Mouse (Mus musculus) forebrain, postnatal 0 days (tissue): ENCODE results near the gene Eif2ak4. TPM values are rescaled to one million over a fixed set of nuclear protein-coding genes. Genes with fewer than 3 reads are reported as not detected.

Experiments
- ATAC-seq: fragments of 200-750 bp; cut with Nextera tagmentation; 2 replicates; pipeline ENCODE4 v1.8.0; 2017; ENCODE audit warnings: mild to moderate bottlenecking, moderate library complexity
- DNase-seq: peaks from one replicate; pipeline ENCODE4 v3.0.0-alpha.2; 2015
- H3K27ac ChIP-seq: fragments of 300-500 bp; sonication (generic); 2 replicates; pipeline ENCODE4 v1.5.1; 2014; ENCODE audit warnings: low read depth, mild to moderate bottlenecking, antibody characterized with exemption, low read length, moderate library complexity, mixed read lengths
- H3K27me3 ChIP-seq: fragments of 300-500 bp; sonication (generic); 2 replicates; pipeline ENCODE4 v1.6.1; 2014; ENCODE audit warnings: mild to moderate bottlenecking, low read length, mixed read lengths; ENCODE audit not compliant: insufficient read depth
- H3K36me3 ChIP-seq: fragments of 300-500 bp; sonication (generic); 2 replicates; pipeline ENCODE4 v1.6.1; 2014; ENCODE audit warnings: mild to moderate bottlenecking, moderate library complexity; ENCODE audit not compliant: insufficient read depth
- H3K4me1 ChIP-seq: fragments of 300-500 bp; sonication (generic); 2 replicates; pipeline ENCODE4 v1.6.1; 2014; ENCODE audit warnings: antibody characterized with exemption; ENCODE audit not compliant: insufficient read depth
- H3K4me2 ChIP-seq: fragments of 300-500 bp; sonication (generic); 2 replicates; pipeline ENCODE4 v1.6.1; 2014; ENCODE audit warnings: low read depth, mild to moderate bottlenecking, moderate library complexity
- H3K4me3 ChIP-seq: fragments of 300-500 bp; sonication (generic); 2 replicates; pipeline ENCODE4 v1.5.1; 2014; ENCODE audit warnings: low read depth, low read length, mixed read lengths
- H3K9ac ChIP-seq: fragments of 300-500 bp; sonication (generic); 2 replicates; pipeline ENCODE4 v1.6.1; 2014; ENCODE audit warnings: mild to moderate bottlenecking
- H3K9me3 ChIP-seq: fragments of 300-500 bp; sonication (generic); 2 replicates; pipeline ENCODE4 v1.6.1; 2016; ENCODE audit warnings: low read length
- CTCF ChIP-seq: sonication (generic); IDR thresholded peaks from 2 replicates; pipeline ENCODE4 v1.5.1; 2016; ENCODE audit warnings: antibody characterized with exemption, control low read depth, low read depth
- WGBS: fragments of 180-500 bp; shearing (Covaris S2); extraction: QIAGEN DNeasy Blood & Tissue Kit; methylation state at CpG from one replicate; pipeline ENCODE4 v1.1.7; 2014; 5-methylcytosine and 5-hydroxymethylcytosine counted together
- polyA plus RNA-seq: library from polyadenylated mRNA; unstranded; fragments of >200 nt; fragmentation: Nextera tagmentation; extraction: Ambion mirVana; gene quantifications from 2 replicates; pipeline ENCODE4 v1.2.1, GENCODE M21; 2015
- total RNA-seq: library from RNA; depleted of rRNA; stranded (reverse); fragments of >200 nt; gene quantifications from 2 replicates; pipeline ENCODE4 v1.2.3, GENCODE M21; 2014

Eif2ak4 gene
- total and polyA plus RNA-seq, 2 experiments from 2014 or later: 6.2 to 16.4 TPM

DNA sequence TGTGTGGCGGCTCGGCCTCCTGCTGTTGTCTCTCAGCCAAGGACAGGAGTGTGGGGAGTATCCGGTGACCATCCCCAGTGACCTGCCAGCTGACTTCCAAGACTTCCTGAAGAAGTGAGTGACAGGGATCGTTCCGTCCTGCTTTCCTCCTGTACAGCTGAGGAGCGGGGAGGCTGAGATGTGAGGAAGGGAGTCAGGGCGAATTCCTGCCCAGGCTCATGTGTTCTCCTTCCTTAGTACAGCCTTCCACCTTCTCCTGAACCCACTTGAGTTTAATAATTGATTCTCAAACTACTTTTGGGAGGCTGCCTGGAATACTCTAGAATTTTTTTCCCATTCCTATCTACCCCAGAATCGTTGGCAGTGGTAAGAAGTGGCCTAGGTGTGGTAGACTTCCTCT is 34.0 kb downstream of the Eif2ak4 start:
- Histone ChIP-seq H3K4me1 (no peaks in the 10 kb centered on the region), H3K9me3 (no peaks in the 10 kb centered on the region), H3K27ac (no peak overlapping the region), H3K27me3 (no peaks in the 10 kb centered on the region), H3K4me2 (no peak overlapping the region), H3K4me3 (no peak overlapping the region), H3K9ac (no peak overlapping the region), H3K36me3 (peaks cover 44% of the 10 kb centered on the region)
- TF ChIP-seq CTCF: no peak
- WGBS: 87% methylated on average over 8 of the region's 8 CpGs
- ATAC-seq (no peak), DNase-seq (no peak)

DNA sequence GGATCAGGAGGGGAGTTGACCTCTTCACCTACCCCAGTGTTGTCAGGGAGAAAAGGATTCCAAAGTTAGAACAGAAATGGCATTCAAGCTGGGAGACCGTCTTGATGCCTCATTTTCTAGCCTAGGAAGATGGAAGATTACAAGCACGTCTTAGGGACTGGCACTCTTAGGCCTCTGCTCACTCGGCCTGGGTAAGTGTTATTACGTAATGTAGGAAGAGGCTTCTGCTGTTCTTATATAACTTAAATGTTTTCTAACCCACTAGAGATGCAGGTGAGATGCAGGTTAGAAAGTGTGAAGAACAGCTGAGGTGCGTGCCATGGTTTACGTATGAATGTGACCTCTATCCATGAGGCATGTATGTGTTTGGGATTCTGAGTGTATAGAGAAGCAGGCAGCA is 39.9 kb downstream of the Eif2ak4 start:
- no peak for TF ChIP-seq CTCF
- Histone ChIP-seq H3K27me3 (no peaks in the 10 kb centered on the region), H3K4me1 (no peaks in the 10 kb centered on the region), H3K27ac (no peak overlapping the region), H3K36me3 (peaks cover 37% of the 10 kb centered on the region), H3K4me3 (no peak overlapping the region), H3K9ac (no peak overlapping the region), H3K9me3 (no peaks in the 10 kb centered on the region), H3K4me2 (no peak overlapping the region)
- DNase-seq (no peak), ATAC-seq (no peak)
- WGBS: 82% methylated on average over 6 of the region's 6 CpGs

DNA sequence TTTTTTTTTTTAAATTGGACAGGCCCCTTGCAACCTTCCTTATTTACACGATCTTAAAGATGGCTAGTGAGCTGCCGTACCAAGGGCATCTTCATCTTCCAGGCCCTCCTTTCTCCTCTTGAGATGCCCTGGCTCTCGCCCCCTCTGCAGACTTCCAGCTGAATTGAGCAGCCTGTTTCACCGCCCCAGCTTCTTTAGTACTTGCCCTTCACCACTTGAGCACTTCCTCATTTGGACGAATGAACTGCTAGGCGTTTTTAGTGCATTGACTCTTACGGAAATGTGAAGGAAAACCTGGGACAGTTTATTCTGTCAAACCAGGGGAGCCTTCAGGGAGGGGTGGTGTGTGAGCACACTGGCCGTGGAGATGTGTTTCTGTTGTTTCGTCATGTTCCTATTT is 40.9 kb downstream of the Eif2ak4 start:
- H3K36me3 ChIP-seq: peaks cover 46% of the 10 kb centered on the region
- H3K4me2 ChIP-seq: no peak overlapping the region
- H3K4me3 ChIP-seq: no peak overlapping the region
- no peaks in the 10 kb centered on the region for H3K9me3 ChIP-seq
- WGBS: 88% methylated on average over 9 of the region's 9 CpGs
- H3K27ac ChIP-seq: no peak overlapping the region
- no peak overlapping the region for H3K9ac ChIP-seq
- ATAC-seq: no peak
- H3K4me1 ChIP-seq: no peaks in the 10 kb centered on the region
- H3K27me3 ChIP-seq: no peaks in the 10 kb centered on the region
- no peak for TF ChIP-seq CTCF
- DNase-seq: no peak

DNA sequence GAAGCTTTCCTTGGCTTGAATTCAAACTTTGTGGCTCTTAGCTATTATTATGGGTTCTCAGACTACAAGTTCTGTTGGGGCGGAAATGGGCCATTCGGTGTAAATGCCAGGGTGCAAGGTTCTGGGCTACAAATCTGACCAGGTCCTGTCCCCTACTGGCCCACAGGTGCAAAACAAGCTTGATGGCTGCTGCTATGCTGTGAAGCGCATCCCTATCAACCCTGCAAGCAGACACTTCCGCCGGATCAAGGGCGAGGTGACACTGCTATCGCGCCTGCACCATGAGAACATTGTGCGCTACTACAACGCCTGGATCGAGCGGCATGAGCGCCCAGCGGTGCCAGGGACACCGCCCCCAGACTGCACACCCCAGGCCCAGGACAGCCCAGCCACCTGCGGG is 42.2 kb downstream of the Eif2ak4 start:
- ATAC-seq (no peak), DNase-seq (no peak)
- TF ChIP-seq CTCF: no peak
- H3K36me3 ChIP-seq: peaks cover 53% of the 10 kb centered on the region
- WGBS: 84% methylated on average over 16 of the region's 16 CpGs
- no peaks in the 10 kb centered on the region for H3K27me3 ChIP-seq
- no peak overlapping the region for H3K9ac ChIP-seq
- no peak overlapping the region for H3K4me3 ChIP-seq
- H3K4me1 ChIP-seq: no peaks in the 10 kb centered on the region
- H3K27ac ChIP-seq: no peak overlapping the region
- no peaks in the 10 kb centered on the region for H3K9me3 ChIP-seq
- H3K4me2 ChIP-seq: no peak overlapping the region

DNA sequence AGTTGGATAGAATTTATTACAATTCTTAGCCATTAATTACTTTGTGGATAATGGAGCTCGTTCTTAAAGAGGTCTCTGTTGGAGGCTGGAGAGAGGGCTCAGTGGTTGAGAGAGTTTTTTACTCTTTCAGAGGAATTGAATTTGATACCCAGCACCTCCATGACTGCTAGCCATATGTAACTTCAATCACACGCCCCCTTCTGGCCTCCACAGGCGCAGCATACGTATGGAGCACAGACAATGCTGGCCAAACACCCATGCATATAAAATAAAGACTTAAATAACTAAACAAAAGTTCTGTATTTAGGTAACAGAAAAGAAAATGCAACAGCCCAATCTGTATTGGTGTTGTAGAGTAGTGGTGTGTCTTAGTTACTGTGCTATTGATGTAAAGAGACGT is 43.2 kb downstream of the Eif2ak4 start:
- WGBS: 71% methylated on average over 5 of the region's 5 CpGs
- Histone ChIP-seq H3K9me3 (no peaks in the 10 kb centered on the region), H3K4me1 (no peaks in the 10 kb centered on the region), H3K36me3 (peaks cover 60% of the 10 kb centered on the region), H3K9ac (no peak overlapping the region), H3K4me3 (no peak overlapping the region), H3K4me2 (no peak overlapping the region), H3K27ac (no peak overlapping the region), H3K27me3 (no peaks in the 10 kb centered on the region)
- peak; percentile 55 for TF ChIP-seq CTCF
- DNase-seq (peak; percentile 34), ATAC-seq (no peak)

DNA sequence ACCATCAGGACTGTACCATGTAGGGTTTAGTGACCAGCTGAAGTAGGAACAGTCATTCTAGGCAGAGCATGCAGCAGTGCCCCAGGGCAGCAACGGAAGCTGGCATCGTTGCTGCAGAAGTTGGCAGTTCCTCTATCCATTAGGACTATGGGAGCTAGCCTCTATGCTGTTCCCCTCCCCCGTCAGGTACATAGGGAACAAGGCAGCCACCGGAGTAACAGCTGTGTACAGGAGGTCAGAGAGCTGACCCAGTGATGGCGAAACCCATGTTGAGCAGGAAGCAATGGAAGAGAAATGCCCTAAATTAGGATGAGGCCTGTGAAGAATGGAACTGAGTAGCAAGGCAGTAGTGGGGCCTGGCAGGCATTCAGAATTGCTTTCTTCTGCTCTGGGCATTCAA is 53.8 kb downstream of the Eif2ak4 start:
- WGBS: 69% methylated on average over 5 of the region's 5 CpGs
- Histone ChIP-seq H3K4me1 (no peaks in the 10 kb centered on the region), H3K27ac (no peak overlapping the region), H3K36me3 (peaks cover 19% of the 10 kb centered on the region; the same call in 1 of the 2 replicates), H3K27me3 (no peaks in the 10 kb centered on the region), H3K4me3 (no peak overlapping the region), H3K9ac (no peak overlapping the region), H3K9me3 (no peaks in the 10 kb centered on the region), H3K4me2 (no peak overlapping the region)
- DNase-seq (no peak), ATAC-seq (no peak; the same call in 1 of the 2 replicates)
- TF ChIP-seq CTCF: no peak

DNA sequence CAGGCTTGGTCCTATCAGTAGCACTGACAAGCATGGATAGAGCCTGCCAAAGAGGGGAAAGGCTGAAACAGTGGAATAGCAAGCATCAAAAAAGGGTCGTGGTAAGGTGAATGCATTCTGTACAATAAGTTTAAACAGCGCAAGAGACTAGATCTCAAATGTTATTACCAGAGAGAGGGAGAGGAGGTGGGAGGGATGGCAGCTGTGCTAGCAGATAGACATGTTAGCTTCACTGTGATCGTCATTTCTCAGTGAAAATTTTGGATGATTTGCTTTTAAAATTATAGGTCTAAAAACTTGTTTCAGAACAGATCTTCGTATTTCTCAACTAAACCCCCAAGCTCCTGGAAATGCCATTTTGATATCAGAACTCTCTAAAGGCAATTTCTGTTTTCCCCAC is 54.3 kb downstream of the Eif2ak4 start:
- 82% methylated on average over 4 of the region's 4 CpGs for WGBS
- peaks cover 19% of the 10 kb centered on the region; the same call in 1 of the 2 replicates for H3K36me3 ChIP-seq
- no peak for DNase-seq
- H3K4me1 ChIP-seq: no peaks in the 10 kb centered on the region
- no peaks in the 10 kb centered on the region for H3K27me3 ChIP-seq
- ATAC-seq: peak; percentile 23; the same call in 1 of the 2 replicates
- no peak overlapping the region for H3K9ac ChIP-seq
- H3K9me3 ChIP-seq: no peaks in the 10 kb centered on the region
- TF ChIP-seq CTCF: no peak
- 0 out of 2 replicates have a peak overlapping the region, but pooled peaks have one; percentile 35 for H3K27ac ChIP-seq
- no peak overlapping the region for H3K4me3 ChIP-seq
- no peak overlapping the region for H3K4me2 ChIP-seq
